Mouse (Mus musculus): ENCODE results near the gene Ubtd2.

DNA sequence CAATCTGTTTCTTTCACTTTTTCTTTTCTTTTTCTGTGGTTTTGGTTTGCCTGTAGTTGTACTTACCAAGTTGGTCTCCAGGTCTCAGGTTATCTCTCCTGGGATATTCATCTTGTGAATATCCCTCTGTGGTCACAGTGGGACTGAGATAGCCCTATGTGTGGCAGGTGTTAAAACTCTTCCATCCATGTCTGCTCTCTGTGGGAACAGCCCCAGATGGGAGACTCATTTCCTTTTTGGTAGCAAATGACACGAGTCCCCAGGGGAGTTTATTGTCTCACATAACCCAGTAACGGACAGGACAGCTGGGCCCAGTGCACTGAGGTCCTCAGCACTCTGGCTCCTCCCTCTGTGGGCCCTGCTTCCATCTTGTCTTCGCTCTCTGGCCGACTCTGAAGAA lies 94.9 kb downstream of the Ubtd2 start:
- TF ChIP-seq CTCF (IDR thresholded peaks at IDR 0.05; ENCODE audit: low read depth, low read length): no peak
- no peak for TF ChIP-seq POLR2A (IDR thresholded peaks at IDR 0.05; ENCODE audit: insufficient read depth, low read length)

Data from ES-Bruce4 (cell line).